Mouse (Mus musculus): Measurements from ENCODE around the gene Ncbp2. TPM values are rescaled to one million over a fixed set of nuclear protein-coding genes. Genes with fewer than 3 reads are reported as not detected.

Ncbp2 gene
- polyA plus RNA-seq, 1 experiment from 2014 or later: 139 TPM

GRCm38 (mm10) chr16:32010330-32010729, 62.0 kb downstream of the Ncbp2 start:
- DNase-seq (ENCODE audit: low spot score): no peak
- ATAC-seq (ENCODE audit: insufficient read depth, low FRiP score, low TSS enrichment): no peak
- no peak overlapping the region for H3K4me3 ChIP-seq (ENCODE audit: low read depth, low read length)
- H3K27me3 ChIP-seq (ENCODE audit: control insufficient read depth, insufficient read depth, low read length): no peaks in the 10 kb centered on the region
- H3K4me2 ChIP-seq (ENCODE audit: low read depth): no peak overlapping the region
- WGBS: 85% methylated on average over 4 of the region's 4 CpGs
- H3K9ac ChIP-seq (ENCODE audit: low read length): no peak overlapping the region
- H3K36me3 ChIP-seq (ENCODE audit: control insufficient read depth, insufficient read depth, low read length): no peaks in the 10 kb centered on the region
- no peaks in the 10 kb centered on the region for H3K4me1 ChIP-seq (ENCODE audit: control insufficient read depth, insufficient read depth, low read length)
- H3K27ac ChIP-seq (ENCODE audit: low read depth, low read length): no peak overlapping the region
- H3K9me3 ChIP-seq (ENCODE audit: control insufficient read depth, low read length): no peaks in the 10 kb centered on the region

Small RNA genes within 50 kb of the gene (microRNA-seq; reads per million reads assigned to microRNA genes)
- gene Gm26269: not detected

Other genes with a start within 250 kb of the Ncbp2 start
- gene Meltf, start 69.7 kb upstream of the Ncbp2 start, polyA plus RNA-seq (2014; fragmentation: Nextera tagmentation; extraction: Ambion mirVana): 0.15 TPM in 1 of 2 replicates, not detected in the other
- gene Pigz, start 14.7 kb upstream of the Ncbp2 start, polyA plus RNA-seq (2014; fragmentation: Nextera tagmentation; extraction: Ambion mirVana): 1.2 and 1.4 TPM in 2 replicates
- 81.0 and 87.9 TPM in 2 replicates for gene 0610012G03Rik, start within 50 bp of the Ncbp2 start, polyA plus RNA-seq (2014; fragmentation: Nextera tagmentation; extraction: Ambion mirVana)
- gene Senp5, start 54.8 kb downstream of the Ncbp2 start, polyA plus RNA-seq (2014; fragmentation: Nextera tagmentation; extraction: Ambion mirVana): 11.5 and 13.2 TPM in 2 replicates
- gene Pak2, start 130.8 kb downstream of the Ncbp2 start, polyA plus RNA-seq (2014; fragmentation: Nextera tagmentation; extraction: Ambion mirVana): 48.4 and 50.7 TPM in 2 replicates
- 128 and 138 TPM in 2 replicates for gene Pigx, start 151.2 kb downstream of the Ncbp2 start, polyA plus RNA-seq (2014; fragmentation: Nextera tagmentation; extraction: Ambion mirVana)
- 41.5 and 47.2 TPM in 2 replicates for gene Cep19, start 151.3 kb downstream of the Ncbp2 start, polyA plus RNA-seq (2014; fragmentation: Nextera tagmentation; extraction: Ambion mirVana)
- 8.0 and 8.3 TPM in 2 replicates for gene Nrros, start 217.1 kb downstream of the Ncbp2 start, polyA plus RNA-seq (2014; fragmentation: Nextera tagmentation; extraction: Ambion mirVana)
- 0.27 TPM in 1 of 2 replicates, not detected in the other for gene Bex6, start 231.3 kb downstream of the Ncbp2 start, polyA plus RNA-seq (2014; fragmentation: Nextera tagmentation; extraction: Ambion mirVana)

Data from neural tube, embryonic 11.5 days (tissue).